Mouse (Mus musculus): ENCODE results near the gene Gm13871.
"Not testable (repeated sequence)": the region's sequence is repeated elsewhere in the genome, so short reads cannot be mapped to it uniquely, and the experiment has no call there.

- not testable (repeated sequence) for TF ChIP-seq CTCF (IDR thresholded peaks at IDR 0.05; ENCODE audit: low read depth, low read length); POLR2A (IDR thresholded peaks at IDR 0.05; ENCODE audit: extremely low read depth, insufficient read depth, low read length)
Observed at GRCm38 (mm10) chr4:73920660-73921059, 14.9 kb upstream of the Gm13871 start, which contains the start of gene Gm11756.

Measured in liver, adult 2 months (tissue).